Mouse (Mus musculus) WW6 (cell line): ENCODE results near the gene Tmeff2.

Experiments
- DNase-seq: peaks from one replicate; pipeline ENCODE4 v3.0.0-alpha.2; 2013; ENCODE audit warnings: low read depth, low spot score

Gene Tmeff2

GRCm38 (mm10) chr1:50979358-50980081, 79.1 kb downstream of the Tmeff2 start:
- no peak for DNase-seq

- no peak for DNase-seq
These were observed 80.1 kb downstream of the Tmeff2 start for GRCm38 (mm10) chr1:50980591-50980990.

GRCm38 (mm10) chr1:50981151-50981828, 80.8 kb downstream of the Tmeff2 start:
- DNase-seq: no peak

- DNase-seq: no peak
These were observed 90.2 kb downstream of the Tmeff2 start for GRCm38 (mm10) chr1:50990661-50991060.

- no peak for DNase-seq
These were observed 94.1 kb downstream of the Tmeff2 start for GRCm38 (mm10) chr1:50994505-50994904.

- DNase-seq: no peak
These were observed 99.3 kb downstream of the Tmeff2 start for GRCm38 (mm10) chr1:50999793-51000192.

GRCm38 (mm10) chr1:51008344-51008743, 107.9 kb downstream of the Tmeff2 start:
- DNase-seq: no peak

- DNase-seq: no peak
These were observed 139.8 kb downstream of the Tmeff2 start for GRCm38 (mm10) chr1:51040249-51040648.

GRCm38 (mm10) chr1:51044810-51045209, 144.4 kb downstream of the Tmeff2 start:
- DNase-seq: no peak

GRCm38 (mm10) chr1:51064549-51064948, 164.1 kb downstream of the Tmeff2 start:
- no peak for DNase-seq

- DNase-seq: no peak
These were observed 165.2 kb downstream of the Tmeff2 start for GRCm38 (mm10) chr1:51065652-51066051.

- DNase-seq: no peak
These were observed 168.4 kb downstream of the Tmeff2 start for GRCm38 (mm10) chr1:51068814-51069213.

GRCm38 (mm10) chr1:51069288-51069687, 168.8 kb downstream of the Tmeff2 start:
- no peak for DNase-seq

- DNase-seq: no peak
These were observed 173.6 kb downstream of the Tmeff2 start for GRCm38 (mm10) chr1:51074076-51074475.

GRCm38 (mm10) chr1:51075785-51076771, 175.6 kb downstream of the Tmeff2 start:
- DNase-seq: no peak

GRCm38 (mm10) chr1:51088921-51089320, 188.5 kb downstream of the Tmeff2 start:
- DNase-seq: no peak

GRCm38 (mm10) chr1:51089803-51090202, 189.4 kb downstream of the Tmeff2 start:
- no peak for DNase-seq

- DNase-seq: no peak
These were observed 189.8 kb downstream of the Tmeff2 start for GRCm38 (mm10) chr1:51090212-51090761.

- DNase-seq: no peak
These were observed 194.3 kb downstream of the Tmeff2 start for GRCm38 (mm10) chr1:51094713-51095112.

- no peak for DNase-seq
These were observed 196.6 kb downstream of the Tmeff2 start for GRCm38 (mm10) chr1:51096848-51097598.

- no peak for DNase-seq
These were observed 200.7 kb downstream of the Tmeff2 start for GRCm38 (mm10) chr1:51101034-51101590.
